Mouse (Mus musculus): ENCODE results near the gene Ech1.

- TF ChIP-seq POLR2A (IDR thresholded peaks at IDR 0.05; ENCODE audit: borderline replicate concordance, extremely low read depth, low read depth, low read length) (no peak), CTCF (IDR thresholded peaks at IDR 0.05; ENCODE audit: insufficient read depth, low read length) (no peak)
These were observed 2.3 kb downstream of the Ech1 start for GRCm38 (mm10) chr7:28827338-28827737.
